Mouse (Mus musculus) ES-E14 (cell line): Measurements from ENCODE around the gene Hist1h4a. TPM values are rescaled to one million over a fixed set of nuclear protein-coding genes. Genes with fewer than 3 reads are reported as not detected.
"Not testable (repeated sequence)": the region's sequence is repeated elsewhere in the genome, so short reads cannot be mapped to it uniquely, and the experiment has no call there.

Experiments used
- DNase-seq: peaks from one replicate; pipeline ENCODE4 v3.0.0-alpha.2; 2013; ENCODE audit warnings: low read depth, low spot score
- H3K27ac ChIP-seq: 2 replicates; pipeline ENCODE4 v1.5.1; 2012; ENCODE audit warnings: low read depth, mild to moderate bottlenecking, low read length, moderate library complexity, mixed read lengths; ENCODE audit not compliant: poor library complexity, insufficient read depth, severe bottlenecking
- H3K36me3 ChIP-seq: 2 replicates; pipeline ENCODE4 v1.6.1; 2012; ENCODE audit warnings: mild to moderate bottlenecking, low read length, moderate library complexity, mixed read lengths; ENCODE audit not compliant: control insufficient read depth, poor library complexity, insufficient read depth, severe bottlenecking
- H3K4me1 ChIP-seq, 2 experiments: fragments of 150-350 bp in 1 of 2; sonication (generic) in 1 of 2; 2 replicates each; pipeline ENCODE4 v1.6.1; 2012; ENCODE audit warnings: low read length in 2 of 2, mild to moderate bottlenecking in 1 of 2, mixed read lengths in 1 of 2; ENCODE audit not compliant: control insufficient read depth in 2 of 2, insufficient read depth in 2 of 2, poor library complexity in 1 of 2
- H3K4me3 ChIP-seq, 2 experiments: fragments of 150-350 bp in 1 of 2; sonication (generic) in 1 of 2; 2 replicates each; pipeline ENCODE4 v1.5.1; 2012; ENCODE audit warnings: low read length in 2 of 2, low read depth in 1 of 2, mild to moderate bottlenecking in 1 of 2, mixed read lengths in 1 of 2; ENCODE audit not compliant: insufficient read depth in 1 of 2, poor library complexity in 1 of 2, severe bottlenecking in 1 of 2
- H3K9ac ChIP-seq: 2 replicates; pipeline ENCODE4 v1.6.1; 2012; ENCODE audit warnings: low read depth, mild to moderate bottlenecking, low read length, mixed read lengths; ENCODE audit not compliant: poor library complexity, insufficient read depth, severe bottlenecking
- H3K9me3 ChIP-seq: fragments of 150-350 bp; sonication (generic); 2 replicates; pipeline ENCODE4 v1.6.1; 2012; ENCODE audit warnings: low read depth, mild to moderate bottlenecking, low read length; ENCODE audit not compliant: control insufficient read depth, insufficient read depth
- CHD2 ChIP-seq: IDR thresholded peaks from 2 replicates; pipeline ENCODE4 v1.6.1; 2014; ENCODE audit warnings: mild to moderate bottlenecking, low read depth, low read length, inconsistent platforms
- HCFC1 ChIP-seq: IDR thresholded peaks from 2 replicates; pipeline ENCODE4 v1.6.1; 2012; ENCODE audit warnings: low read length, inconsistent platforms, borderline replicate concordance; ENCODE audit not compliant: insufficient read depth
- MAFK ChIP-seq: IDR thresholded peaks from 2 replicates; pipeline ENCODE4 v1.6.1; 2014; ENCODE audit warnings: mild to moderate bottlenecking, low read depth, low read length, inconsistent platforms; ENCODE audit not compliant: insufficient read depth
- ZC3H11A ChIP-seq: IDR thresholded peaks from 2 replicates; pipeline ENCODE4 v1.6.1; 2012; ENCODE audit warnings: low read depth, mild to moderate bottlenecking, inconsistent platforms, low read length, borderline replicate concordance
- ZNF384 ChIP-seq: IDR thresholded peaks from 2 replicates; pipeline ENCODE4 v1.6.1; 2012; ENCODE audit warnings: low read depth, low read length, inconsistent platforms
- in situ Hi-C, 2 experiments: fragments of 600-800 bp; cut with MboI; formaldehyde crosslinking; loops; one replicate each; pipeline ENCODE4 v1.15.1; 2025; ENCODE audit warnings: low sequenced_read_pairs in 2 of 2, inconsistent platforms in 1 of 2; ENCODE audit not compliant: unreplicated experiment in 2 of 2
- total RNA-seq: library from RNA; depleted of rRNA; stranded (reverse); fragments of 300-350 nt; gene quantifications from 2 replicates; pipeline ENCODE4 v1.2.3, GENCODE M21; 2012

Gene Hist1h4a
- total RNA-seq, 1 experiment = 1,744 TPM

DNA sequence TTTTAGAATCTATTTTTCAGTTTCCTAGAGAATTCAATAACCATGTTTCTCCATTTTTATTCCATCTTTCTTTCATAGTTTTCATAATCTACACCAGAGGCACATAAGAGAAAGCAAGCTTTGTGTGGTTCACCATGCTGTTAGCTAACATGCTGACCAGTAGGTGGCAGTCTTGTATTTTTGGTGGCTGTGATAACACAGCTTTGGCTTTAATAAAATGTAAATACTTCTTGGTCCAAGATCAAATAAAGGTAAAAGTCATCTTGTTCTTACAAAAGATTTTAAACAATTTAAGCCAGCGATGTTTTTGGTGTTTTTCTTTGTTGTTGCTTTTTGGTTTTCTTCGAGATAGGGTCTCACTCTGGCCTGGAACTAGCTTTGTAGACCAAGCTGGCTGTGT, 31.5 kb upstream of the Hist1h4a start:
- no peak for TF ChIP-seq HCFC1
- peak; percentile 47; the same call in 1 of the 2 replicates for TF ChIP-seq ZC3H11A
- no peaks in the 10 kb centered on the region for H3K4me1 ChIP-seq
- no peaks in the 10 kb centered on the region for H3K9me3 ChIP-seq
- DNase-seq = peak; percentile 26
- in situ Hi-C loops = loop anchor here in 1 of 2 experiments (25.0 kb wide), 1 partner anchor 520 kb away; no protein-coding TSS in a partner anchor
- no peak overlapping the region for H3K4me3 ChIP-seq
- H3K9ac ChIP-seq = no peak overlapping the region
- no peak overlapping the region for H3K27ac ChIP-seq
- H3K36me3 ChIP-seq = no peaks in the 10 kb centered on the region

DNA sequence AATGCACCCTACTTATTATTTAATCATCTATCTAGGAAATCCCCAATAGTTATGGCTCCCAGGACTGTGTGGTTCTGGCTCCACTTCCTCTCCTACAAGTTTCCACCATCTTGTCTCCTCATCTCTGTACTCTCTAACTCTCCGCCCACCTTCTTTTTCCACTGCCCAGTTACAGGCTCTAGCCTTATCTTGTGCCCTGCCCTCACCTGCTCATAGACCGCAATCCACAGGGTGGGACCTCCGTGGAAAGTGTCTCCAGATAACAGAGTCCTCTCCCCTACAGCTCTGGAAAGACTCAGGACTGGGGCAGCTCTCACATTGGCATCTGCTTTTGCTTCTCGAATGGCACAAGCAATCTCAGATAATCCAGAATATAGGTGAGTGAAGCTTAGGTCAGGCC, 18.0 kb upstream of the Hist1h4a start:
- TF ChIP-seq ZNF384 (no peak), MAFK (no peak), CHD2 (no peak), ZC3H11A (no peak), HCFC1 (no peak)

GRCm38 (mm10) chr13:23778339-23778738, 17.3 kb upstream of the Hist1h4a start:
- Histone ChIP-seq H3K4me3 (no peak overlapping the region), H3K27ac (no peak overlapping the region), H3K9me3 (no peaks in the 10 kb centered on the region), H3K4me1 (peaks cover 0 to 1% of the 10 kb centered on the region in 2 experiments; a peak in 1 of 4 replicates), H3K36me3 (no peaks in the 10 kb centered on the region), H3K9ac (no peak overlapping the region)
- TF ChIP-seq HCFC1 = no peak
- 0 out of 2 replicates have a peak, but pooled peaks have one; percentile 33 for TF ChIP-seq MAFK
- TF ChIP-seq ZNF384 = peak; percentile 76
- TF ChIP-seq ZC3H11A = no peak
- no peak for DNase-seq
- in situ Hi-C loops = loop anchor here in 1 of 2 experiments (25.0 kb wide), 1 partner anchor 534 kb away; no protein-coding TSS in a partner anchor

More for the DNA sequence above, 18.0 kb upstream of the Hist1h4a start:
- no peak for DNase-seq
- no peaks in the 10 kb centered on the region for H3K4me1 ChIP-seq
- in situ Hi-C loops = loop anchor here in 1 of 2 experiments (25.0 kb wide), 1 partner anchor 533 kb away; no protein-coding TSS in a partner anchor
- no peaks in the 10 kb centered on the region for H3K36me3 ChIP-seq
- H3K9ac ChIP-seq = no peak overlapping the region
- H3K9me3 ChIP-seq = no peaks in the 10 kb centered on the region
- no peak overlapping the region for H3K27ac ChIP-seq
- no peak overlapping the region; a peak in 1 of 4 replicates for H3K4me3 ChIP-seq

- in situ Hi-C loops = loop anchor here in 1 of 2 experiments (25.0 kb wide), 1 partner anchor 1735 kb away; the partner anchor contains the start of genes Hist1h2ag, Hist1h2ah, Hist1h2bj and Hist1h2bk
- H3K4me3 ChIP-seq = no peak overlapping the region
These were observed 11.7 kb upstream of the Hist1h4a start for GRCm38 (mm10) chr13:23772561-23773313.

GRCm38 (mm10) chr13:23769613-23770012, 8.6 kb upstream of the Hist1h4a start, which contains the start of gene Trim38:
Trim38 (plus strand) TSS chr13:23769913.
- not testable (repeated sequence) for DNase-seq, H3K36me3 ChIP-seq, H3K27ac ChIP-seq, H3K4me3 ChIP-seq, H3K9ac ChIP-seq, H3K4me1 ChIP-seq, H3K9me3 ChIP-seq
- in situ Hi-C loops = loop anchor here in 1 of 2 experiments (25.0 kb wide), 1 partner anchor 1732 kb away; the partner anchor contains the start of genes Hist1h2ag, Hist1h2ah, Hist1h2bj and Hist1h2bk

More at GRCm38 (mm10) chr13:23772561-23773313, 11.7 kb upstream of the Hist1h4a start:
- Histone ChIP-seq H3K4me1 (peaks cover 0 to 2% of the 10 kb centered on the region in 2 experiments; a peak in 3 of 4 replicates), H3K9me3 (no peaks in the 10 kb centered on the region), H3K9ac (no peak overlapping the region), H3K36me3 (no peaks in the 10 kb centered on the region), H3K27ac (no peak overlapping the region)
- DNase-seq = peak; percentile 84
- TF ChIP-seq HCFC1 = no peak
- TF ChIP-seq ZNF384 = no peak
- no peak for TF ChIP-seq CHD2
- TF ChIP-seq ZC3H11A = no peak
- no peak for TF ChIP-seq MAFK
